Mouse (Mus musculus) kidney, postnatal 10 days (tissue): Measurements from ENCODE around the gene Arhgap44.
A peak's percentile ranks its signal among the peaks of the same experiment; 100 is the strongest.

ENCODE experiments used
- DNase-seq: peaks from one replicate; pipeline ENCODE4 v3.0.0; 2021; ENCODE audit warnings: mixed read lengths

Arhgap44 gene

DNA sequence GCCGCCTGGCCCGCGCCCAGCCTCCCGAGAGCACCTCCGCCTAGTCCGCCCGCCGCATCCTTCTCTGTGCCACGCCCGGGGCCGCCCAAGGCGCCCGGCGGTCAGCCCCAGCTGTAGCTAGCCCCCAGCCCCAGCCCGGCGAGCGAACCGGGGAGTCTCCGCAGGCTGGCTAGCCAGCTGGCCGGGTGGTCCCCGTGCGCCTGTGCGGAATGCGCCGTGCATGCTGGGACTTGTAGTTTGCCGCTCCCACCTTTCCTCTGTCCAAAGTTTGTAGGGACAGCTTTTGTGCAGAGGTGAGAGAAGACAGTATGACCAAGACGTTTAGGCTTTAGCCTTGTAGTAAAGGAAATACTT is at the start of gene Arhgap44:
Gene Arhgap44, minus strand, starts transcription at position 195 of the 354 bp plus-strand sequence.
- peak; percentile 84 for DNase-seq

DNA sequence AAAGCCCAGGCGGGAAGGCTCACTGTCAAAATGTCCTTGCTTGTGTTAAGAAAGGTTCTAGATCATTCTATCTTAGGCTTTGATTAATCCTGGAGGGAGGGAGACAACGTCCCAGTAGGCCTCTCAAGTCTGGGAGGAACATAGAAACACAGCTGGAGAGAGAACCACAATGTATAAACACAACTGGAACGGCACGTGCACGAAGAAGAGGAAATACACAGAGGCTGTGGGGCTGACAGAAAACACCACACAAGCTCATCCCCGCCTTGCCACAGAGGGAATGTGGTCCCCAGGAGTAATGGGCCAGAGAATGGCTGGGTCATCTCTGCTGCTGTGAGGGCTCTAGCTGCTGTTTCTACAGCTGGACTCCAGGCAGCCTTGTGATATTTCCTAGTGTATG is 48.9 kb upstream of the Arhgap44 start:
- no peak for DNase-seq

DNA sequence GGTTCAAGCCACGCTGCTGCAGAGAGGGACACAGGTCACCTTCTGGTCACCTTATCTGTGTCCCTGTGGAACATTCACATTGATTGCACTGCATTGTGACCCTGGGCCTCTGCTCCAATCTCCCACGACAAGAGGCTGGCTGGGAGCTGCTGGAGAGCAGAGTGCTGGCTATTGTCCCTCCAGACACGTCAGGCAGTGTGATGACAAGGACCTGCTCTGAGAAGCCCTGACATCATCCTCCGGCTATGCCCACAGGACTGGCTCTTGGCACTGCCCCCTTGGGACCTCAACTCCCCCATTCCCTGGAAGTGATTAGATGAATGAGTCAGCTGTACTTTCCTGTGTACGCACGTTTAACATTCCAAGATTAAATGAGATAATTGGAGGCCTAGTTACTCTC is 46.7 kb upstream of the Arhgap44 start:
- DNase-seq, result peak; percentile 8

DNA sequence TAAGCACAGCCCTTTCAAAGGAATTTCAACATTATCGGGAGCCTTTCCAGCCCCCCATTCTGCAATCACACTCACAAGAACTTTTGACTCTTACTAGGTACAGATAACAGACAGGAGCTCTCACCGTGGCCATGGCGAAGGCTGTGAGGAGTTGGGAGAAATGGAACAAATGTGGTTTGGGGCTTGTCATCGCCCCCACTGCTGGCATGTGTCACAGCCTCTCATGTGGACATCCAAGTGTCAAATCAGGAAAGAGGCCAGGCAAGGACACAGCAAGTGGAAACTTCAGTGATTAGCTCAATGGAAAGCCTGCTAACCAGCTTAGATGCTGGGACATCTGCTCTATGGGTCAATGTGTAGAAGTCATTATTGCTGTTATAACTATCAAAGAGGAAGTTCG is 42.5 kb upstream of the Arhgap44 start:
- no peak for DNase-seq

DNA sequence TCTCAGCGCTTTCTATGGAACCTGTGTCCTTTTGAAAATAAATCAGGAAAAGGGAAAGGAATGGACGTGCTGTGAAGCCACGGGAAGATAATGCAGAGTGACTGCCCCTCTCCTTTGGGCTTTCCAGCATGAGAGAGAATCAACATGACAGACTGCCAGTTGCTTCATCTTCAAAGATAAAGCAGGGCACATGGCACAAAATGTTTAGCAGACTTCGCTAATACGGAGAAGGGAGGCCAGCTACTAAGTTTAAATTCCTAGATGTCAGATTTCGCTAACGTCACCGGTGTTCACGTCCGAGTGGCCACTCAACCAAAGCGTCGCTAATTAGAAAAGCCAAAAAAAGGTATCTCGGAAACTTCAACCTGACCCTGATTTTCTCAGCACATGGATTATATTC is 41.9 kb upstream of the Arhgap44 start:
- DNase-seq, result no peak

DNA sequence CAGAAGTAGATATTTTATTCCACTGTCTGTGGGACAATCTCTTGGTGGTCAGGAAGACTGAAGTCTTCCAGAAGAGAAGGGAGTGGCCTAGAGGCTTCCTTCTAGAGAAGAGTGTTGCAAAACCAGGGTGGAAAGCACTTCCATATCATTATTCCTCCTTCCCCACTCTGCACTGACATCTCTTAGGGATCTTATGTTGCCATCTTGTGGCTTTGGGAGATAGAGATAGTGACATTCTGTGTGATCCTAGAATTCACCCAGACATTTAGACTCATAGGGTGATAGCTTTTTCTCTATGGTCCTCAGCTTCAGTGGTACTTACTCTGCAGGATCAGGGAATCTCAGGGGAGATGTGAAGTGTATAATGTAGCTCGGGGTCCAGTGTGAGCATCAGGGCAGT is 40.3 kb upstream of the Arhgap44 start:
- DNase-seq, result no peak

DNA sequence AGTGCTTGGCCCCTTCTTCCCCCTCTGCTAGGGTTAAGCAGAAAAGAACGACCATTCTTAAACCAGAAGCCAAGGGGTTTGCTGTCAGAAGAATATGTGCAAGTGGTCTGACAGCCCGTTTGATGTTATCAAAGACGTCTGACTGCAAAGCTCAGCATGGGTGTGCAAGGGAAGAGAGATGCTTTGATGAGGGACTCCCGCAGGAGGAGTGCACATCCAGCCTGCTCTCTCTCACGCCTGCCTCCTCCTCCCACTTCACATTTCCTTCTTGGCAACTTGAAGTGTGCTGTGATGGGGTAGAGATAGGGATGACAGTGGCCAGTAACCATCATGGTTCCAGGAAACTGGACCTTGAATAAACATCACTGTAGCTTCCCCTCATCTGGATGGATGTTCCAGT is 39.5 kb upstream of the Arhgap44 start:
- DNase-seq, result no peak

DNA sequence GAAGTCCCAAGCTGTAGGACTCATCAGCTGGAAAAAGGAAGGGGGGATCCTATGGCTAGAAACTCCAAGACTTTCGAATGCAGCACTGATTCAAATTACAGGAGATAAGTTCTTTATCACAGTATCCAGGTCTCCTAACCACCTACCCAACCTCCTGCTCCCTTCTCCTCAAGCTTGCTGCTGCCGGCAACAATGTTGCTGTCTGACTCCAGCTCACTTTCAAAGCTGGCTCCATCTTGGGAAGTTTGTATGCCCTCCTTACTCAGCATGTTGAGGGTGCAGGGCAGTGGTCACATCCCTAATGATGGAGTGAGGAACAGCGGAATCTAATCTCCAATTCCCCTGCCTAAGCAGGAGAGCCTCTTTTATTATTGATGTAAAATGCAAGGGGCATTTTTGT is 35.3 kb upstream of the Arhgap44 start:
- no peak for DNase-seq

DNA sequence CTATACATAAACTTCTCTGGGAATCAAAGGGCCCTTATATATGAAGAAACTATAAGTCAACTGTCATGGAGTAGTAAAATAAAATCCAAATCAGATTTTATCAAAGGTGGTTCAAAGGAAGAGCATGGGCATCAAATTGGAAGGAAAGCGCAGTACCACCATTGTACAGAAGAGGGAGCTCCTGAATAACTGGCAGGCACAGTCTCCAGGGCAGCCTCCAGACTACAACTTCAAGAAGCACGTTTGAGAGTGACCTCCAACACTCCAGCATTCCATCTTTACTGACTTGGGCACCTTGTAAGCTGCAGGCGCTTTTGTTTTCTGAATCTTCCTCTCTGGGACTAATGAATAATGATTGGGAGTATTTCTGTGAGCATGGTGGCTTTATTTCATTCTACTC is 34.5 kb upstream of the Arhgap44 start:
- DNase-seq, result peak; percentile 84

DNA sequence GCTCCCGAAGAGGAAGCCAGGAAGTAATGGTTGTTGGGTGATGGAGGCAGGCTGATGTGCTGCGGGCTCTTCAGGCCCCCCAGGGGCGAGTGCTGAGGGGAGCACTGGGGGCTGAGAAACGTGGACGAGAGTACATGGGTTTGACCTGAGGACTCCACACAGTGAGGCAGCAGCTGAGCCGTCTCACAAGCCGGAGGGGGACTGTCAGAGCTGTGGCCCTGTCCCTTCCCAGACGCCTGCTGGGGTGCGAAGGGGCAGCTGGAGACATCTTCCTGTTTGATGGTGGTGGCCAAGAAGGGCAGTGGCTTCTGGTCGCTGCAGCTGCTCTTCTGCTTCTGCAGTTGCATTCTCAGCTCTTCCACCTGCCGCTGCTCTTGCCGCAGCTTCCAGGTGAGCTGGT is 24.2 kb upstream of the Arhgap44 start:
- peak; percentile 64 for DNase-seq

DNA sequence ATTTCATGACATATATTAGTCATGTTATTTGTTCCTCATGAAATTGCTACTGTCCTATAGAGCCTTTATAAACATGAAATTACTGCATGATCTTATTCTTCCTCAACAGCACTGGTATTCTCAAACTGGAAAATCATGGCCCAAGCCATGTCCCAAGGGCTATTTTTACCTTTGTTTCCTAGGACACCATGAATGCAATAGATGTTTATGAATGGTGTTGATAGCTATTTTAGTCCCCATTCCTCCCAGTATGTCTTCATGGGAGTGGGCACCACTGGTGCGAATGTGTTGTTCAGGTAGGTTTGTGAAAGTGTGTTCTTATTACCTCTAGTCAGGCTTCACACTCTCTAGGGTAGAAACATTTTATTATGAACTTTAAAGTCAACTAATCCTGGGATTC is 22.4 kb upstream of the Arhgap44 start:
- no peak for DNase-seq

DNA sequence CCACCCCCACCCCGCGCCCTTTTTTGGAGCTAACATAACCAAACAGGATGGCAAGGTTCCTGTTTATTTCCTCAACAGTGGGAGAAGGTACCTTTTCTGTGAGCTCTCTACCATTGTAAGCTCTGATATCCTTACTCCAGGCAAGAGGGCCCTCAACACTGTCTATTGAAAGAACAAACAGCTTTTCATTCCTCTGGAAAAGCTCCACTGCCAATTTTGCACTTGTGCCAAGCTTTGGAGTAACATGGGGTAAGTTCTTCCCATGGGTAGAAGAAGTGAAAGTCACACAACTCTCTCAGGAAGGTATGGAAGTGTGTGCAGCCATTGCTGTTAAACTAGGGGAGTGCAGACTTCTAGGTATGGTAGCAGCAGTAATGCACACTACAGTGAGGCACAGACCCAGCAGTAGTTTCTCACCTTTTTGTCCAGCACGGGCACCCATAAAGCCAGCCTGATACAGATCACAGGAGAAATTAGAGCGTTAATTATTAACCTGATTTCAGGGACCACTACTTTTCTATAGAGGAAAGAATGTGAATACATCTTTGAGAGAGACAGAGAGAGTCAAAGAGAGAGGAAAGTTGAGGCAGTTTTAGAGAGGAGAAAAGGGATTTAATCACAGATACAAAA is 7.5 kb upstream of the Arhgap44 start:
- DNase-seq, result peak; percentile 50

DNA sequence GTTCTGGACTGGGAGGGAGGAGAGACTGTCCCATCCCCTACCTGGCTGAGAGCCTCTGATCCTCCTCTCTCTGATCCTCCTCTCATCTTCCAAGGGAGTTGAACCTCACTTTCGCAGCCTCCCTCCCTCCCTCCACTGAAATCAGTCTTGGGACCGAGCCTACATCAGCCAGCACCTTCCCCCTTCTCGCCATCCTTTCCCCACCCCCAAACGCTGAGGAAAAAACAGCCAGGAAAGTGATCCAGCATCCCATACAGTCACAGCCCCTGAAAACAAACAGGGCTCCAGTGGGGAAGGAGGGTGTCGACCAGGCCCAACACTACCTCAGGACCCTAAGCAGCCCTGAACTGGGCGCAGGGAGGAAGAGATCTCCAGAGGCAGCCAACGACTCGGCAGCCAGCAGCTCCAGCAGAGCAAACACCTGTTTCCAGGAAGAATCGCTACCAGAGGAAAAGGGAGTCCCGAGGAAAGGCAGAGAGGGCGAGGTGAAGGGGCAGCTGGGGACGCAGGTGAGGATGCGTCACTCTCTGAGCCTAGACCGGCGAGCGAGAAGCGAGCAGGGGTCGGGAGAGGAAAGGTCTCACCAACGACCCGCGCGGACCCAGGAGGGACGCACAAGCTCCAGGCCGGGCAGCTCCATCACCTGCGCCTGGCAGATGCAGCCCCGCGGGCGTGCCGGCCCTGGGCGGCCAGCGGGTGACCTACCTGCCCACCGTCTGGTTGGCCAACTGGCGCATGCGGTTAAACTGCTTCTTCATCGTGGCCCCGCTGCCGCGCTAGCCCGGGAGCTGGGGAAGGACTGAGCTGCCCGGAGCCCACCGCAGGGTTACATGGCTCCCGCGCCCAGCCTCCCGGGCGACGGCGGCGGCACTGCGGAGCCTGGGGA is 637 bp downstream of the Arhgap44 start:
- DNase-seq, result no peak

DNA sequence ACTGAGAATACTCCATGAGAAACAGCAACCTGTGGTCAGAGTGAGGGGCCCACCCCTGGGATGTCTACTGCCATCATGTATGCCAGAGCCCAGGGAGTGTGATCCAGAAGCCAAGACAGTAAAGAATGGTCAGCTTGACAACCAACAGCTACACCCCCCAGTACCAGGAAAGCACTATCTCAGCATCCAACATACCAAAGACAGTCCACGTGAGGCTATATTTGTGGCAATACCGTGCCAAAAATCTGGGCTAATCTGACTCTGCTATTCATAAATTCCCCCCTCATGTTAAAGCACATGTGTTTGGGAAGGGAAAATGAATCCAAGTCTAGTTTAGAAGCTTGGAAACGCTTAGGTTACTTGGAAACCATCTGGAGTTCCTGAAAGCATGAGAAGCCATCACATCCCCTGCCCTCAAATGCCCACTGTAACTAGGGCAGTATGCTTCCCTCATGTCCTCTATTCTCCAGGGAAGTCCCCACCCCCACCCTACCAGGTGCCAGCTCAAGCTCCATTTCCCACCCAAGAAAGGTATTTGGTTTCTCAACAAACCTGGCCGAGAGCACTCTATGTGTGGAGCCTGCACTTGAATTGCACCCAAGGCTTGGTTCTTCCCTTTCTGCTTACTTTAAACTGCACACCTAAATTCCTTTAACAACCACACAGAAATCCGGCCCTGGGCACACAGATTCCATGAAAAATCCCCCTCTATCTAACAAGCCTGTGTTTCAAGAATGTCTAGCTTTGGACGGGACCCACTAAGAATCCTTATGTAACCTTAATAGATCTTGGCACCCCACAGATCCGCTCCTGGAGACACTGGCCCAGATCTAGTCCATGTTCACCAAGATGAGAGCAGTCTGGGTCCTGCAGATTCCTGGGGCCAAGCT is 1.5 kb downstream of the Arhgap44 start:
- DNase-seq, result no peak

DNA sequence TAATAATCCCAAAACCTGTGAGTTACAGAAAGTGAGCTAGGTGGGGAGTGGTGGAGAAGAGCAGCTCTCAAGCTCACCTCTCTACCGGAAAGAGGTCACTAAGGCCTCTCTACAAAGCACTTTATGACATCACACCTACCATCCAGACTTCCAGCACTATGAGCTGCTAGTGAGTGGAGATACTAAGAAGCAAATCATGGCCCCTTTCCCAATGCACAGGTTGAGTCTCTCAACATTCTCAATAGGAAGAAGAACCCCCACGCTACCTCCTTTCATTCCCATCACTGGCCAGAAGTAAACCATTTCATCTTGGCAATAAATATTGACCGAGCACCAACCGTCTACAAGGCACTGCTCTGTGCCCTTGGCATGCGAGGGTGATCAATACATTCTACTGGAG is 3.0 kb downstream of the Arhgap44 start, which contains the start of gene 1700086D15Rik:
Gene 1700086D15Rik, minus strand, starts transcription at position 101 of the 400 bp plus-strand sequence.
- DNase-seq, result no peak

DNA sequence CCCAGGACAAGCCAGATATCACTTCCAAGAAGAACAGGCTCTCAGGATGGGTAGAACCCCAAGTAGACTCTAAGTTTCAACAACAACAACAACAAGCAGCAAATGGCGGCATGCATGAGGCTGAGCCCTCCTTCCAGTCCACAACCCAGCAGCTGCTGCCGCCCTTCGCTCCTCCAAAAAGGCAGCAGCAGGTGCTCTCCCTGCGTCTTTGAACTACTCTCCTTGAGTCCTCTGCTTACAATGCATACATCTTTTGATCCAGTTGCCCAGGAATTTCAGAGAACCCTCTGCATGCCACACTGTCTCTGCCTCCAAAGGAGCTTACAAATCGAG is 4.1 kb downstream of the Arhgap44 start:
- DNase-seq, result no peak

DNA sequence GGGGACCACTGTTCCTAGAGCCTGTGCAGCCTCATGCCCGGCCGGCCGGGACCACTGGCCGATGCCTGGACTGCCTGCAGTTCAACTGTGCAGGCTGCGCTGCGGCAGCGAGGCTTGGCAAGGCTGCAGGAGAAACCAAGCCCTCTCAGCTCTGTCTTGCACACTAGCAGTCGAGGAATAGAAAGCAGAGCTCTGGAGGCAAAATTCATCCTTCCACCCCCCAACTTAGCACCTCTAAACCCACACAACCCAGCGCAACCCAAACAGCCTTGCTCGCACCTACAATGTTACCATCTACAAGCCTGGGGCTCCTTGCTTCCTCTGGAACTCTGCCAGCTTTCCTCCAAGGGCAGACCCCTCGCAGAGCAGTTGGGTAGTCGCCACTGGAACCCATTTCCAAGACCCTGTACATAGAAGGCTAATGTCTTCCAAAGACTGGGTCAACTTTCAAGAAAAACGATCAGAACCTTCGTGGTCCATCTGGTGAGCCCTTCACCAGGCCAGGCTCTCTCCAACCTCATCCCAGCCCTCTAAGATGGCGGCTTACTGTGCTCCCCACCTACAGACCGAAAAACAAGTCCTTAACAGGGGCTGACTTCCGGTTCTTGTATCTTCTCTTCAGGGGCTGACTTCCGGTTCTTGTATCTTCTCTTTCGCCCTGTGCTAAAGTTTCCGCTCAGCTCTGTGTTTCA is 4.6 kb downstream of the Arhgap44 start:
- no peak for DNase-seq

DNA sequence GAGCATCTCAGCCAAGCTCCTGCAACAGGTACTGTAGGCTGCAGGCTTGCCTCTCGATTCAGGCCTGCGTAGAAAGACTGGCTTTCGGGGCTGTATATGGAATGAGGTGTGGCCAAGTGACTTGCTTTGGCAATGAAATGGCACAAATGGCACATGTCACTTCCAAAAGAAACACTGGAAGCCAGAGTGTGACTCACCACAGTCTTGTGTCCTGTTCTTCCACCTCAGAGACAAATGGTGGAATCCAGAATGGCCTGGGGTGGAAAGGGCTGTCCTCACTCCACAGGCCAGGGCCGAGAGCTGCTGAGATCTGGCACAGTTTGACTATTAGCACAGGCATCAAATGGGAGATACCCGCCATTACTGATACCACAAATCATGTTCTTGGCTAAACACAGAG is 9.8 kb downstream of the Arhgap44 start:
- no peak for DNase-seq

DNA sequence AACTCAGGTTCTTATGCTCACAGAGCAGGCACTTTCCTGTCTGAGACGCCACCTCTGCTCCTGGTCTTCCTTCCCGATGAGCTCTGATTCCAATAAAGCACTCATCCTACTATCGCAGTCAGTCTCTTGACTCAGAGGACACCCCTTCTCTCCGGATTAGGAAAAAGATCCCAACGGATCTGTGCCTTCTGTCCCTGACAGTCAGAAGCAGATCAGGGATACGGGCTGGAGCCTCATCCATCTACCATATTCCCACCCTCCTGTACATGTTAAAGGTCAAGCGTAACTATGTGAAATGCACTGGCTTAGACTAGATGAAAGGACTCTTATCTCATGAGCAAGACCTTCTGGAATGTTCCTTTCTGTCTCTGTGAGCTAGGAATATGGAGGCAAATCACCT is 14.3 kb downstream of the Arhgap44 start:
- DNase-seq, result no peak

DNA sequence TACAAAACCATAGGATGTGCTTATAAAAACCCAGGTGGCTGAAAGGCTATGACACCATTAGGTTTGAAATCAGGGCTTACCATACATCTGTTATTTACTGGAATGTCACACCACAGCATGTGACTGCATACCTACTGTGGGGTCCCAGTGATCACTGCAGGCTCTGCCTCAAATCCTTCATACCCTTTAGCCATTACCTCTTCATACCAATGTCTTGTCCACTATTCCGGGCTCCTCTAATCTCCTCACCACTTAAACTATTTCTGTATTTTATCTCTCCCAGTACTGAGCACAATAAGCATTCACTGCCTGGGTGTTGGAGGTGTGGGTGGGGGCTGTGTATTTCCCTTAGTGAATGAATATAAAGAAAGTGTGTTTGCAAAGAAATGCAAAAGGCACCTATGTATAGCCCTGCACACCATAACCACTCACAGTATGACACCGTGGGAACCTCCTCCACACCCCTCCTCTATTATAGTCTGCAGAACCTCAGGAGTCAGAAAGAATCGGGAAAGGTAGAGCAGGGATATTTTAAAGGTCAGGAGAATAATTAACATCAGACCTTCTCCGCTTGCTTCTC is 19.8 kb downstream of the Arhgap44 start:
- no peak for DNase-seq

DNA sequence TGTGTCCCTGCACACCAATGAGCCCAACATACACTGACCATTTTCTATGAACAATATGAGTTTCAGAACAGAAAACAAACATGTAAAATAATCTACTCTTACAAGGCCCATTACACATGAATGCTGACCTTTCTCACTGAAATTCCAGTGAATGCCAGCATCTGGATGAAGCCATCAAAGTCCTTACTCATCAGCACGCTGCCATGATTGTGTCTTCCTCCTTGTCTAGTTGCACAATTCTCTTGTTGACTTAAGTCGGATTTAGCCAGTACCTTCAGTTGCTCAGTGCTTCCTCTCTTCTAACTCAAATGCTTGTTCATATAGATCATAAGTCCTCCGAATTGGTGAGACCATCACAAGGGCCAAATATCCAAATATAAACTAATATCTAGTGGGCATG is 23.7 kb downstream of the Arhgap44 start:
- DNase-seq, result no peak

DNA sequence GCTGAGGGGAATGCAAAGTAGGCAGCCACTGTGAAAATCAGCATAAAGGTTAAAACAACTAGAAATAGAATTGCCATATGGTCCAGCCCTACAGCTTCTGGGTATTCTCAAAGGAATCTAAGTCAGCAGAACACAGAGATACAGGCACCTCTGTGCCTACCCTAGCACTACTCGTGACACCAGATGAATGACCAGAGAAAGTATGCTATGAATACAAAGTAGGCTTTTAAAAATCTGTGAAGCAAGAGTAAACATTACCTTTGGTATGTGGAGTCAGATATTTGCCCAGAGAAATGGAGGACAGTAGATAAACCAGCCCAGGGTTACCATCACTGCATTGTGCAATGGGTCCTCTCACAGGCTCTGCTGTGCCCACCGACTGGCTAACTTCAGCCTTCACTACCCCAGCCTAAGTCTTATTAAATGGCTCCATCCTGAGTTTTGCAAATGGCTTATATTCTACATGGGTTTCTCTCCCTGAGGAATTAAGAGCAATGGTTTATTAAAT is 25.6 kb downstream of the Arhgap44 start:
- DNase-seq, result no peak
